Mouse (Mus musculus) hindbrain, embryonic 12.5 days (tissue): Measurements from ENCODE around the gene Celsr3. TPM values are rescaled to one million over a fixed set of nuclear protein-coding genes. Genes with fewer than 3 reads are reported as not detected.

Experiments
- ATAC-seq: fragments of 200-750 bp; cut with Nextera tagmentation; 2 replicates; pipeline ENCODE4 v1.8.0; 2017; ENCODE audit warnings: moderate TSS enrichment; ENCODE audit not compliant: low FRiP score
- H3K27ac ChIP-seq: fragments of 300-500 bp; sonication (generic); 2 replicates; pipeline ENCODE4 v1.5.1; 2016; ENCODE audit warnings: mild to moderate bottlenecking
- H3K27me3 ChIP-seq: fragments of 300-500 bp; sonication (generic); 2 replicates; pipeline ENCODE4 v1.6.1; 2016; ENCODE audit warnings: mild to moderate bottlenecking
- H3K36me3 ChIP-seq: fragments of 300-500 bp; sonication (generic); 2 replicates; pipeline ENCODE4 v1.6.1; 2016; ENCODE audit warnings: mild to moderate bottlenecking
- H3K4me1 ChIP-seq: fragments of 300-500 bp; sonication (generic); 2 replicates; pipeline ENCODE4 v1.6.1; 2016
- H3K4me2 ChIP-seq: fragments of 300-500 bp; sonication (generic); replicated peaks from 2 replicates; pipeline ENCODE4 v1.6.1; 2016; ENCODE audit warnings: mild to moderate bottlenecking
- H3K4me3 ChIP-seq: fragments of 300-500 bp; sonication (generic); 2 replicates; pipeline ENCODE4 v1.5.1; 2016; ENCODE audit warnings: mild to moderate bottlenecking
- H3K9ac ChIP-seq: fragments of 300-500 bp; sonication (generic); 2 replicates; pipeline ENCODE4 v1.6.1; 2016; ENCODE audit warnings: mild to moderate bottlenecking, moderate library complexity
- H3K9me3 ChIP-seq: fragments of 300-500 bp; sonication (generic); replicated peaks from 2 replicates; pipeline ENCODE4 v1.6.1; 2016; ENCODE audit warnings: mild to moderate bottlenecking
- WGBS: fragments of 180-500 bp; shearing (Covaris S2); methylation state at CpG from one replicate; pipeline ENCODE4 v1.1.7; 2016; 5-methylcytosine and 5-hydroxymethylcytosine counted together
- polyA plus RNA-seq: library from polyadenylated mRNA; unstranded; fragments of >200 nt; fragmentation: Nextera tagmentation; extraction: Ambion mirVana; gene quantifications from 2 replicates; pipeline ENCODE4 v1.2.1, GENCODE M21; 2016

Gene Celsr3
- polyA plus RNA-seq, 1 experiment from 2014 or later, result 11.9 TPM

DNA sequence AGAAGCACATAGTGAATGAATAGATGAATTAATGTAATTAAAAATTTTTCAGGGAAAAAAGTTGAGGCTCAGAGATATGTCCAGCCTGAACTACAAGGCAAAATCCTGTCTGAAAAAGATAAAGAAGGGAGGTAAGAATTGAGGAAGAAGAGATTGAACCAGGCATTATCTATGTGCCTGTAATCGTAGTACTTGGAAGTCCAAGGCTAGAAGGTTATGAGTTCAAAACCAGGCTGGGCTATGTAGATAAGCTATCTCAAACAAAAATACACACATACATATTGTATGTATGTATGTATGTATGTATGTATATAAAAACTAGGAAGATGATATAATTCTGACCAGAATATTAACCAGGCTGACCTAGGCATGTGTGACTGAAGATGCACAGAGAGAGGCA, 33.8 kb upstream of the Celsr3 start:
- H3K27ac ChIP-seq, result no peak overlapping the region
- H3K4me2 ChIP-seq, result no peak overlapping the region
- no peak overlapping the region for H3K9ac ChIP-seq
- WGBS, result 97% methylated on average over 1 of the region's 1 CpGs
- peaks cover 91% of the 10 kb centered on the region for H3K4me1 ChIP-seq
- no peaks in the 10 kb centered on the region for H3K27me3 ChIP-seq
- no peaks in the 10 kb centered on the region for H3K9me3 ChIP-seq
- ATAC-seq, result no peak
- no peak overlapping the region for H3K4me3 ChIP-seq
- peaks cover 15% of the 10 kb centered on the region for H3K36me3 ChIP-seq

DNA sequence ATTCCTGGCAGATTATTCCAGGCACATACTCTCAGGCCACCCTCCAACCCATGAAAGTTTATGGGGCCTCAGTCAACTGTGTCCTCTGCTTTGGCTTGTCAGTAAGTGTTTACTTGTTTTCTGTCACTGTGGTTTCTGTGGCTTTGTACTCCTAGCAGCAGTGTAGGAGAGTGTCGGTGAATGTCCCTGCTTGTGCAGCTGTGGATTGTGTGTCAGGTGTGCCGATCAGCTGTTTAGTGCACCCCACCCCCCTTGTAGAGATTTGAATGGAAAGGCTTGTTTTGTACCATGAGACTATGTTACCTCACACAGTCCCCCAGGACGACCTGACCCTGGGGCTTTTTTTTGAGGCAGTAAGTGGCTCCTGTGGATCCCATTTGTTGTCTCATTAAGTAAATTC, 33.4 kb upstream of the Celsr3 start:
- Histone ChIP-seq H3K27ac (no peak overlapping the region), H3K9ac (no peak overlapping the region), H3K36me3 (peaks cover 19% of the 10 kb centered on the region), H3K9me3 (no peaks in the 10 kb centered on the region), H3K4me3 (no peak overlapping the region), H3K4me1 (peaks cover 88% of the 10 kb centered on the region), H3K4me2 (no peak overlapping the region), H3K27me3 (no peaks in the 10 kb centered on the region)
- no peak for ATAC-seq
- WGBS, result 48% methylated on average over 3 of the region's 3 CpGs

DNA sequence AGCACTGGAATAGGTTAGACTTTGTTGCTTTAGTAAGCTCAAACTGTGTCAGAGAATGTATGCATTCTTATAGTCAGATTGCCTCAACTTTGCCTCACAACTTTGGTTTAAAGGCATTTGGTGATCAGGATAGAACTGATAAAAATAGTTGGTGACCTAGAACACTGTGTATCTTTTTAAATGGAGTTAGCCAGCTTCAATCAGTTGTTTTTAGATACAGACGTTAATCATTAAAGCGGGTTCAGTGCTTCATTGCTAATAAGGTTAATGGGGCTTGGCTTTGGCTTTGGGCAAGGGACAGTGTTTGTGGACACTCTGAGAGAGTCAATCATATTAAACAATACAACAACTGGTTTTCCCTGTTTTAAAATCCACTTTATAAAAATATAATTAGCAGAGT, 30.8 kb upstream of the Celsr3 start:
- 62% methylated on average over 2 of the region's 2 CpGs for WGBS
- Histone ChIP-seq H3K9ac (no peak overlapping the region), H3K27ac (no peak overlapping the region), H3K9me3 (no peaks in the 10 kb centered on the region), H3K4me3 (no peak overlapping the region), H3K27me3 (no peaks in the 10 kb centered on the region), H3K36me3 (peaks cover 43% of the 10 kb centered on the region), H3K4me1 (peaks cover 62% of the 10 kb centered on the region), H3K4me2 (no peak overlapping the region)
- no peak for ATAC-seq

DNA sequence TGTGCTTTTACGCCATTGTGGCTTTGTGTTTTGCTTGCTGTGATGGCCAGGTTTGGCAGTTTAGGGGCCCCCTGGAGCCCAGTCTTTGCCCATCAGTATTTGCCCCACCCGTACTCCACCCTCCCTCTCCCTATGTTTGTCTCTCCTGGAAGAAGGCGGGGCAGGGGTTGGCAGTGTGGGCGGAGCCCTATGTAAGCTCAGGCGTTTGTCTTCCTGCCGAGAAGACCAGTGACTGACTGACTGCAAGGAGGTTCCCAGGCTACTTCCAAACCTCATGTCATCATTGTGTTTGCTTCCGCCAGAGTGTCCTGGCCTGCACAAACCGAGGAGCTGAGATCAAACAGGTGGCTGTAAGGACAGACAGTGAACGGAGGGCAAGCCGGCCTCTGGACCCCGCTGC, 30.4 kb upstream of the Celsr3 start:
- H3K4me3 ChIP-seq, result no peak overlapping the region
- 30% methylated on average over 11 of the region's 11 CpGs for WGBS
- no peak overlapping the region for H3K27ac ChIP-seq
- H3K27me3 ChIP-seq, result no peaks in the 10 kb centered on the region
- H3K4me2 ChIP-seq, result peak overlapping the region; percentile 25; the same call in 1 of the 2 replicates
- no peaks in the 10 kb centered on the region for H3K9me3 ChIP-seq
- 0 out of 2 replicates have a peak, but pooled peaks have one; percentile 67 for ATAC-seq
- peaks cover 59% of the 10 kb centered on the region for H3K4me1 ChIP-seq
- H3K36me3 ChIP-seq, result peaks cover 45% of the 10 kb centered on the region
- H3K9ac ChIP-seq, result no peak overlapping the region

DNA sequence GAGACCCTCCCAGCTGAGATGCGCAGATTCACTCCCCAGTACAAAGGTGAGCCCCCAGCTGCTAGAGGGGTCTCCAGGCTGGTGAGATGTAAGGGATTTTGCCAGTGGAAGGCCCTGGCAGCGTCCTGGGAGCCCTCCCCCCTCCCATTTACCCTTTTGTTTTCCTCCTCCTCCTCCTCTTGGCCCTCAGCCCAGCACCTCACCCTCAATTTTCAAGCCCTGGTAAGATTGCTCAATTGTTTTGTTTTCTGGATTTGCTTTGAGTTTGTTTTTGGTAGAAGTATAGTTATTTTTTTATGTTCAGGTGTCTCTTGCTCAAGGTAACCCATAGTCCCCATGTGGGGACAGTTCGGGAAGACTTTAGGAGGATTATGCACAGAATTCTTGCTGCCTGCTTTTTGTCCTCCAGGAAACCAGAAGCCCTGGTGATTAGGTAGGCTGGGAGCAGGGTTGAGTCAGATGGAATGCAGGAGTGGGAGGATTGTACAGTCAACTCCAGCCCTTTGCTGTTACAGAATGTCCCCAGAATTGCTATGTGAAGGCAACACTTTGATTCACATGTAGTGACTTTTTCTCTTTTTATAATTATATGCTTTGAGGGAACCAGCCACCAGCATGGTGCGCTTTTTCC, 29.7 kb upstream of the Celsr3 start:
- no peaks in the 10 kb centered on the region for H3K27me3 ChIP-seq
- no peak overlapping the region for H3K9ac ChIP-seq
- 0 out of 2 replicates have a peak overlapping the region, but pooled peaks have one; percentile 25 for H3K4me2 ChIP-seq
- 0 out of 2 replicates have a peak overlapping the region, but pooled peaks have one; percentile 30 for H3K27ac ChIP-seq
- H3K4me3 ChIP-seq, result no peak overlapping the region
- no peaks in the 10 kb centered on the region for H3K9me3 ChIP-seq
- peaks cover 50% of the 10 kb centered on the region for H3K36me3 ChIP-seq
- peaks cover 52% of the 10 kb centered on the region for H3K4me1 ChIP-seq
- ATAC-seq, result no peak
- WGBS, result 68% methylated on average over 4 of the region's 4 CpGs

DNA sequence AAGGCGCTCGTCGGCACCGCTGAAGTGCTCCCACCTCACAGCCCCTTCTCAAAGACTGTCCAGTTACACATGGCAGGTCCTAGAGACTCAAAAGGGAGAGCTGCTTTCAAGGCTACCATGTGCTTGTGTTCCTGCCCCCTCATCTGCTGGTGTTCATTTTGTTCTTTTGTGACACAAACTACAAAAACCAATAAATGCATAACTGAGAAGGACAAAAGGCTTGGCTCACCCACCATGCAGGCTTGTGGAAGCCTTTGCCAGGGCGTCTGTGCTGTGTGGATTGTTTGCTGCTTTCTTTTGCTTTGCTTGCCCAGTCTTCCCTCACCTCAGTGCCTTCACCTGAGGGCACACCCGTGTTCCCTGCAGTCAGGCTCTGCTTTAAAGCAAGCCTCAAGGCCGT, 28.6 kb upstream of the Celsr3 start:
- no peak for ATAC-seq
- 91% methylated on average over 7 of the region's 7 CpGs for WGBS
- H3K27ac ChIP-seq, result no peak overlapping the region
- no peaks in the 10 kb centered on the region for H3K27me3 ChIP-seq
- no peak overlapping the region for H3K4me3 ChIP-seq
- no peak overlapping the region for H3K4me2 ChIP-seq
- peaks cover 42% of the 10 kb centered on the region for H3K4me1 ChIP-seq
- H3K9me3 ChIP-seq, result no peaks in the 10 kb centered on the region
- H3K36me3 ChIP-seq, result peaks cover 60% of the 10 kb centered on the region
- H3K9ac ChIP-seq, result no peak overlapping the region

DNA sequence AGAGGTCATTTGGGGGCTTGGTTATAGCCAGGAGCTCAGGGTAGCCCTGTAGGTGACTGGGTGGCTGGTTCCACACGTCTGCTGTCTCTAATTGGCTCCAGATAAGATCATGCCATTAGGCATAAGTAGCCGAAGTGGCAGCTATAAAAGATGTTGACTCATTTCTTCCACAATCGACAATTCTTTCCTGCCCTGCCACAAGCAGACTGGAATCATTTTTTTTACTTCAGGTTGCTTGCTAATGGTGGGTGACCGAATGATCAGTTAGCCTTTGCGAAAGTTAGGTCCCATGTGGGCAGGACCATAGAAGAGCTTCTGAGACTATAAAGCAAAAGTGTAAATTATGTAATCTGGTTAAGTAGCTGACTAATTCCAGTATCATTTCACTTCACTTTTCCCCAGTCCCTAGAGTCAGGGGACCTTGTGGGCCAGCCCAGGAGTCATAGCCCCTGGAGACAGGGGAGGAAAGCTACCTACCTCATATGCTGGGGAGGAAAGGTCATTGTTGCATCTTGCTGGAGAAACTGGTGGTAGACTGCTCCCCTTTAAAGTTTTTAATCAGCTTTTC, 27.5 kb upstream of the Celsr3 start:
- ATAC-seq, result no peak
- no peaks in the 10 kb centered on the region for H3K9me3 ChIP-seq
- no peaks in the 10 kb centered on the region for H3K27me3 ChIP-seq
- H3K36me3 ChIP-seq, result peaks cover 68% of the 10 kb centered on the region
- H3K4me3 ChIP-seq, result no peak overlapping the region
- H3K9ac ChIP-seq, result no peak overlapping the region
- H3K27ac ChIP-seq, result no peak overlapping the region
- 88% methylated on average over 5 of the region's 5 CpGs for WGBS
- no peak overlapping the region for H3K4me2 ChIP-seq
- peaks cover 31% of the 10 kb centered on the region for H3K4me1 ChIP-seq

DNA sequence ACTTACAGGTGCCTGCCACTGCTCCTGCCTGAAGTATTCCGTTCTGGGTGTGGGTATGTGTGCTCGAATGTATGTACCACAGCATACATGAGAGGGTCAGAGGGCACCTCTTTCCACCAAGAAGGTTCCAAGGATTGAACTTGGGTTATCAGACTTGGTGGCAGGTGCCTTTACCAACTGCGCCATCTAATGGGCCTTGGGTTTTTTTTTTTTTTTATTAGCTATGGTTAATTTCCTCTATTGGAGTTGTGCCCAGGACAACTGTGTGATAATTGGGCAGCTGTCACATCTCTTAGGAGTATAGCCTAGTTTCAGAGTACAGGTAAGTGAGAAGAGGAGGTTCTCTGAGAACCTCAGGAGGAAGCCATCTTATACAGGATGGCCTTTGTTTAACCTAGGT, 26.6 kb upstream of the Celsr3 start:
- no peak overlapping the region for H3K4me3 ChIP-seq
- peaks cover 78% of the 10 kb centered on the region for H3K36me3 ChIP-seq
- H3K27me3 ChIP-seq, result no peaks in the 10 kb centered on the region
- no peak overlapping the region for H3K27ac ChIP-seq
- WGBS, result 96% methylated on average over 3 of the region's 3 CpGs
- H3K4me1 ChIP-seq, result peaks cover 23% of the 10 kb centered on the region
- no peak overlapping the region for H3K4me2 ChIP-seq
- H3K9ac ChIP-seq, result no peak overlapping the region
- H3K9me3 ChIP-seq, result no peaks in the 10 kb centered on the region
- ATAC-seq, result no peak

DNA sequence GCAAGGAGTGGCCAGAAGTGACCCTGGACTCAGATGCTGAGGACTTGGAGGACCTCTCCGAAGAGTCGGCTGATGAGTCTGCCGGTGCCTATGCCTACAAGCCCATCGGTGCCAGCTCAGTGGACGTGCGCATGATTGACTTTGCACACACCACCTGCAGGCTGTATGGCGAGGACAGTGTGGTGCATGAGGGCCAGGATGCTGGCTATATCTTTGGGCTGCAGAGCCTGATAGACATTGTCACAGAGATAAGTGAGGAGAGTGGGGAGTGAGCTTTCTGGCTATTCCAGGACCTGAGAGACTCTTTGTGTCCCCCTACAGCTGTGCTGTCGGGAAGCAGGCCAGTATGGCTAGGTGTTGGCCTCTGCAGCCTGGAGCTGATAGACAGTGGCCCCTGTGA, 20.4 kb upstream of the Celsr3 start:
- H3K27ac ChIP-seq, result no peak overlapping the region
- H3K36me3 ChIP-seq, result peaks cover 61% of the 10 kb centered on the region
- H3K9me3 ChIP-seq, result no peaks in the 10 kb centered on the region
- peaks cover 11% of the 10 kb centered on the region for H3K4me1 ChIP-seq
- H3K27me3 ChIP-seq, result no peaks in the 10 kb centered on the region
- no peak overlapping the region for H3K9ac ChIP-seq
- H3K4me3 ChIP-seq, result no peak overlapping the region
- H3K4me2 ChIP-seq, result no peak overlapping the region
- ATAC-seq, result no peak
- WGBS, result 89% methylated on average over 8 of the region's 8 CpGs

DNA sequence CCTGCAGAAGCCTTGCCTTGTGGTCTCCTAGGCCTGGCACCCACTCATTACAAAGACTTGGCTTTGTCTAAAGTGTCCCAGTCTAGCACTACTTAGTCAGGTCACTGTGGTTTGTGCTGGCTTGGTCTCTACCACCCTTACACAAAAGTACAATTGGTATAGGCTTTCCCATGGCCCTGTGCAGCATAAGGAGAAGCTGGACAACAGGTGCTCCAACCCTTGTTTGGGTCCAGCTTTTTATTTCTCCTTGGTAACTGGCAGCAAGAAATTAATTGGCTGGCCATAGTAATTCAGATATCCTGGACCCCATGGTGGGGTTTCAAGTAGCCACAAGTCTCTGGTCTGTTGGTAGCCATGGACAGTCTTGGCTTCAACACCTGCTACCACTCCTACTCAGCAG, 19.7 kb upstream of the Celsr3 start:
- Histone ChIP-seq H3K4me3 (no peak overlapping the region), H3K9ac (no peak overlapping the region), H3K27me3 (no peaks in the 10 kb centered on the region), H3K27ac (no peak overlapping the region), H3K4me2 (no peak overlapping the region), H3K4me1 (peaks cover 11% of the 10 kb centered on the region), H3K36me3 (peaks cover 57% of the 10 kb centered on the region), H3K9me3 (no peaks in the 10 kb centered on the region)
- no peak for ATAC-seq

DNA sequence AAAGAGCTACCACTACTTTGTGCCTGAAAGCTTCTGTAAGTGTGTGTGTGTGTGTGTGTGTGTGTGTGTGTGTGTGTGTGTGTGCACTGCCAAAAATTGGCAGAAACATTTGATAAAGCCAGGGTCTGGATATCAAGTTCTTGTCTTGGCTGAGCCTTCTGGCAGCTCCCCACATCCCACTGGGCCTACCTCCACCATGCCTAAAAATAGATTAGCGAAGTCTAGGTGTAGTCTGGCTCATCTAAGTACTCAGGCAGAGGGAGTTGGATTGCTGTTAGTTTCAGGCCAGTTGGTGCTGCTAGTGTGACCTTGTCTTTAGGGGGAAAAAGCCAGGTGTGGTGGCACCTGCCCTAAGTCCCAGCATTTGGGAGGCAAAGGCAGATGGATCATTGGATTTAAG, 19.3 kb upstream of the Celsr3 start:
- no peaks in the 10 kb centered on the region for H3K9me3 ChIP-seq
- peaks cover 11% of the 10 kb centered on the region for H3K4me1 ChIP-seq
- no peak overlapping the region for H3K9ac ChIP-seq
- ATAC-seq, result no peak
- no peak overlapping the region for H3K27ac ChIP-seq
- H3K4me3 ChIP-seq, result no peak overlapping the region
- H3K36me3 ChIP-seq, result peaks cover 57% of the 10 kb centered on the region
- WGBS, result 90% methylated on average over 1 of the region's 1 CpGs
- no peaks in the 10 kb centered on the region for H3K27me3 ChIP-seq
- no peak overlapping the region for H3K4me2 ChIP-seq

DNA sequence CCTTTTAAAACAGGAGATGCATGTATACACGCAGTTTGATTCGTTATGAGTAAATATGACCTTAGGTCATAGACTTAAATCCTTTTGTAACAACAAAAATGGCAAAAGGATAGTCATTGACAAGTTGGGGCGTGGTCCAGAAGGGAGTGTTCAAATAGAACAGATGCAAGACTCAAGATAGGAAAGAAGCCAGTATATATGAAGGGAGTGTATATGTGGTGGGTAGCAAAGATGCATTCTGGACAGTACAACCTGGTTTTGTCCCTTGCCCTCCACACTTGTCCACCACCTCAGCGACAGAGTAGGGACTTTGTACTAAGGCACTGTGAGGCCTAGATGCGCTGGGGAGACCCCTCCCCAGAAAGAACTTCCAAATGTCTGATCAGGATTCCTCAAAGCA, 18.4 kb upstream of the Celsr3 start:
- Histone ChIP-seq H3K36me3 (peaks cover 58% of the 10 kb centered on the region), H3K27ac (peak overlapping the region; percentile 55), H3K27me3 (no peaks in the 10 kb centered on the region), H3K4me1 (peaks cover 11% of the 10 kb centered on the region), H3K9me3 (no peaks in the 10 kb centered on the region), H3K4me3 (peak overlapping the region; percentile 78; the same call in 1 of the 2 replicates), H3K9ac (0 out of 2 replicates have a peak overlapping the region, but pooled peaks have one; percentile 18), H3K4me2 (peak overlapping the region; percentile 74; the same call in 1 of the 2 replicates)
- 77% methylated on average over 5 of the region's 5 CpGs for WGBS
- peak; percentile 24 for ATAC-seq

DNA sequence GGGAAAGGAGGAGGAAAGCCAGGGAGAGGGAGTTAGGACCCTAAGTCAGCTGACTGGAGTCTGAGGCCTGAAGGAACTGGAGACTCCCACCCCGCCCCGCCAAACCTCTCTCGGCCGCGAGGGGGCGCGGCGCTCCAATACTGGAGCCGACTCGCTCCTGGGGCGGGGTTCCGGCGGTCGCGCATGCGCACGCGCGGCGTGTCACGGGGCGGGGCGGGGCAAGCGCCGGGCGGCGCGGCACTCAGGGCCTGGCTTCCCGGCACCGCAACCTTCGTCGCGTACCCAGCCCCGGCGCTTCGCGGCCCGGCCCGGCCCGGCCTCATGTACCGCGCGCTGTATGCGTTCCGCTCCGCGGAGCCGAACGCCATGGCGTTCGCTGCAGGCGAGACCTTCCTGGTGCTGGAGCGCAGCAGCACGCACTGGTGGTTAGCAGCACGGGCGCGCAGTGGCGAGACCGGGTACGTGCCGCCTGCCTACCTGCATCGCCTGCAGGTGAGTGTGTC, 17.9 kb upstream of the Celsr3 start, which contains the start of gene Nckipsd:
Gene Nckipsd (plus strand): TSS at position 206 of the 503 bp plus-strand sequence.
- Histone ChIP-seq H3K27me3 (no peaks in the 10 kb centered on the region), H3K4me1 (peaks cover 11% of the 10 kb centered on the region), H3K27ac (peak within 1 kb of the TSS; percentile 60), H3K9ac (peak within 1 kb of the TSS; percentile 86), H3K4me3 (peak within 1 kb of the TSS; percentile 78), H3K4me2 (peak within 1 kb of the TSS; percentile 74), H3K9me3 (no peaks in the 10 kb centered on the region), H3K36me3 (peaks cover 60% of the 10 kb centered on the region)
- ATAC-seq, result peak; percentile 84
- under 1% methylated on average over 54 of the region's 62 CpGs for WGBS
